Mouse (Mus musculus) lung, embryonic 14.5 days (tissue): ENCODE data around the gene Polr3f. TPM values are rescaled to one million over a fixed set of nuclear protein-coding genes. Genes with fewer than 3 reads are reported as not detected.
A peak's percentile ranks its signal among the peaks of the same experiment; 100 is the strongest.

ENCODE experiments used
- ATAC-seq: fragments of 200-750 bp; cut with Nextera tagmentation; 2 replicates; pipeline ENCODE4 v1.8.0; 2017; ENCODE audit warnings: mild to moderate bottlenecking, moderate TSS enrichment, moderate library complexity; ENCODE audit not compliant: insufficient read depth
- DNase-seq: peaks from one replicate; pipeline ENCODE4 v3.0.0-alpha.2; 2015
- H3K27ac ChIP-seq: fragments of 300-500 bp; sonication (generic); 2 replicates; pipeline ENCODE4 v1.5.1; 2014; ENCODE audit warnings: low read depth, mild to moderate bottlenecking, moderate library complexity
- H3K27me3 ChIP-seq: fragments of 300-500 bp; sonication (generic); 2 replicates; pipeline ENCODE4 v1.6.1; 2014; ENCODE audit warnings: low read length, control low read depth; ENCODE audit not compliant: insufficient read depth
- H3K36me3 ChIP-seq: fragments of 300-500 bp; sonication (generic); 2 replicates; pipeline ENCODE4 v1.6.1; 2014; ENCODE audit warnings: control low read depth; ENCODE audit not compliant: insufficient read depth
- H3K4me1 ChIP-seq: fragments of 300-500 bp; sonication (generic); 2 replicates; pipeline ENCODE4 v1.6.1; 2014; ENCODE audit warnings: antibody characterized with exemption, control low read depth; ENCODE audit not compliant: insufficient read depth
- H3K4me2 ChIP-seq: fragments of 300-500 bp; sonication (generic); 2 replicates; pipeline ENCODE4 v1.6.1; 2014; ENCODE audit warnings: mild to moderate bottlenecking
- H3K4me3 ChIP-seq: fragments of 300-500 bp; sonication (generic); 2 replicates; pipeline ENCODE4 v1.5.1; 2014; ENCODE audit warnings: low read depth, low read length
- H3K9ac ChIP-seq: fragments of 300-500 bp; sonication (generic); 2 replicates; pipeline ENCODE4 v1.6.1; 2014
- H3K9me3 ChIP-seq: fragments of 300-500 bp; sonication (generic); 2 replicates; pipeline ENCODE4 v1.6.1; 2016; ENCODE audit warnings: low read depth, low read length, control low read depth
- CTCF ChIP-seq: IDR thresholded peaks from 2 replicates; pipeline ENCODE4 v1.5.1; 2016; ENCODE audit warnings: antibody characterized with exemption, low read depth
- WGBS: fragments of 180-500 bp; shearing (Covaris S2); extraction: QIAGEN DNeasy Blood & Tissue Kit; methylation state at CpG from one replicate; pipeline ENCODE4 v1.1.7; 2014; 5-methylcytosine and 5-hydroxymethylcytosine counted together
- polyA plus RNA-seq: library from polyadenylated mRNA; unstranded; fragments of >200 nt; fragmentation: Nextera tagmentation; extraction: Ambion mirVana; gene quantifications from 2 replicates; pipeline ENCODE4 v1.2.1, GENCODE M21; 2014

Gene Polr3f
- polyA plus RNA-seq, result 28.1 and 29.7 TPM in 2 replicates

DNA sequence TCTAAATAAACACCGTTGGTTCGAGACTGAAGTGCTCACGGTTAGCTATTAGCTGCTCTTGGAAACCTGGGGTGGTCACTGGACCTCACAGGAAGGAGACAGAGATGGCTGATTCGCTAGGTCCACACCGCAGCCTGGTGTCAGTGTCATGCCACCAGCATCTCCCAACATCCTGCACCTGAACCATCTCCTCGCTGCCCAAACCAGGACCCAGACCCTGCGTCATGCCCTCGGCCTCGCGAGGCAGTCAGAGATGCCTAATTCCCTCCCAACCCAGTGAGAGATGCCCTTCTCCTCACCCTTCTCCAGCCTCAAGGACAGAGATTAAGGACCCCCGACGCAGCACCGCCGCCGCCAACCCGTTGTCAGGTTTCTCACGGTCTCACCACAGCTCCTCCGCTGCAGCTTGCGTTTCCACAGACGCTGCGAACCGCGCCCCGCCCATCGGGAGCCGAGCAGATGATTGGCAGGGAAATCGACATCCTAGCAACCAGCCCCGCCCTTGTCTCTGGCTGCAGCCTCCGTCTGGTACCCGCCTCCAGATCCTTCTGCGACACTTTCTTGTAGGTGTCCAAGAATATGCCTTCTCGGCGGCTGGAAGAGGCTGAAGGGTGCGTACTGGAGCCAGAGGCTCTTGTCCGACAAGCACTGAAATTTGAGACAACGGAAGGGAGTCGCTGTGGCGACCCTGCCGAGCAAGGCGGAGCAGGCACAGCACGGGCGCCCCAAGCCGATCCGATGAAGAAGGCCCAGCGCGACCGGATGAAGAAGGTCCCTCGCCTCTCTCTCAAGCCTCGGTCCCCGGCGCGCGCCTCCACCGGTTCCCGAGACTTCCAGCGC is at the start of gene Polr3f, which contains the start of gene Dzank1:
Gene Polr3f, plus strand, starts transcription at position 738 of the 840 bp plus-strand sequence.
Gene Dzank1, minus strand, starts transcription at position 434 of the 840 bp plus-strand sequence.
- Histone ChIP-seq H3K27ac (peak within 1 kb of the TSS; percentile 89), H3K4me3 (peak within 1 kb of the TSS; percentile 99), H3K36me3 (peaks cover 13% of the 10 kb centered on the region; the same call in 1 of the 2 replicates), H3K9ac (peak within 1 kb of the TSS; percentile 94), H3K27me3 (peaks cover 2% of the 10 kb centered on the region; the same call in 1 of the 2 replicates), H3K4me1 (no peaks in the 10 kb centered on the region), H3K9me3 (no peaks in the 10 kb centered on the region), H3K4me2 (peak within 1 kb of the TSS; percentile 87)
- ATAC-seq (peak; percentile 99), DNase-seq (peak; percentile 98)
- under 1% methylated on average over 56 of the region's 56 CpGs for WGBS
- no peak for TF ChIP-seq CTCF

DNA sequence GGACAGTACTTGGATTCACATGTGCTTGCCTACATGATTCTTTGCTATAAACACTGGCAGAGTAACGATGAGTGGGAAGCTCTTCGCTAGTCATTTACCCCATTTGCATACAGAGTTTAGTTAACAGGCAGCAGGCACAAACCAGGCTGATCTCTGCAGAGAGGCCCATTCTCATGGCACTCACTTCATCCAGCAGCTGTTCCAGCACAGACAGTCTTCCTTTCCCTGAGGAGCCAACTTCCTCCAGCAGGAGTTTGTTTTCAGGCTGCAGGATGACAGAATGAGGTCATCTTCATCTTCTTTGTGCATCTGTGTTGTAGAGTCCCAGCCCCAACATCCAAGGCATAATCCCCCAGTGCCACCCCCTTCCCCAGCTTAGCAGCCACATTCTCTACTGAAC is 48.1 kb upstream of the Polr3f start:
- no peaks in the 10 kb centered on the region for H3K9me3 ChIP-seq
- H3K27ac ChIP-seq, result no peak overlapping the region
- H3K4me2 ChIP-seq, result no peak overlapping the region
- no peak for TF ChIP-seq CTCF
- no peak overlapping the region for H3K9ac ChIP-seq
- no peaks in the 10 kb centered on the region for H3K36me3 ChIP-seq
- no peak for DNase-seq
- H3K4me3 ChIP-seq, result no peak overlapping the region
- H3K4me1 ChIP-seq, result no peaks in the 10 kb centered on the region
- H3K27me3 ChIP-seq, result no peaks in the 10 kb centered on the region
- no peak for ATAC-seq
- WGBS, result 73% methylated on average over 2 of the region's 2 CpGs

DNA sequence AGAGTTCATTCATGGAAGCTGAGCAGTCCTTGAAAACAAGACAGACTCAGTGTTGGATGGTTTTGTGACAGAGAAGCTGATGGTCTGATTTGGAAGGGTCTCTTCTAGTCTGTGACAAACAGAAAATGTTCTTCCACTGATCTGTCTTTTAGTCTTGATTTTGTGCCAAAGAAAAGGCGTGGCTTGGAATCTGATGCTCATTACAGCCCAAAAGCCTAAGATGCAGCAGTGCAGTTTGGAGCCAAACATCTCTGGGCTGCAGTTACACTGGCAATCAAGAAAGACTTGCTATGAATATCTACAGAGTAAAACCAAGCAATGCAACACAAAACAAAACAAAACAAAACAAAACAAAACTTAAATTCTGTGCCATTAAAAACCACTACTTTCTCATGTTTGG is 43.4 kb upstream of the Polr3f start:
- no peaks in the 10 kb centered on the region for H3K27me3 ChIP-seq
- H3K4me1 ChIP-seq, result no peaks in the 10 kb centered on the region
- no peak overlapping the region for H3K4me3 ChIP-seq
- ATAC-seq (no peak; the same call in 1 of the 2 replicates), DNase-seq (peak; percentile 82)
- H3K36me3 ChIP-seq, result no peaks in the 10 kb centered on the region
- TF ChIP-seq CTCF, result no peak
- no peak overlapping the region for H3K27ac ChIP-seq
- no peaks in the 10 kb centered on the region for H3K9me3 ChIP-seq
- H3K4me2 ChIP-seq, result no peak overlapping the region
- H3K9ac ChIP-seq, result no peak overlapping the region
- 48% methylated on average over 1 of the region's 1 CpGs for WGBS

- Histone ChIP-seq H3K4me2 (no peak overlapping the region), H3K9me3 (no peaks in the 10 kb centered on the region), H3K9ac (no peak overlapping the region), H3K27me3 (no peaks in the 10 kb centered on the region), H3K36me3 (no peaks in the 10 kb centered on the region), H3K4me3 (no peak overlapping the region), H3K4me1 (no peaks in the 10 kb centered on the region), H3K27ac (no peak overlapping the region)
- no peak for ATAC-seq
- TF ChIP-seq CTCF, result no peak
- 78% methylated on average over 7 of the region's 7 CpGs for WGBS
- no peak for DNase-seq
These were observed 42.1 kb upstream of the Polr3f start for GRCm38 (mm10) chr2:144485439-144485838.

DNA sequence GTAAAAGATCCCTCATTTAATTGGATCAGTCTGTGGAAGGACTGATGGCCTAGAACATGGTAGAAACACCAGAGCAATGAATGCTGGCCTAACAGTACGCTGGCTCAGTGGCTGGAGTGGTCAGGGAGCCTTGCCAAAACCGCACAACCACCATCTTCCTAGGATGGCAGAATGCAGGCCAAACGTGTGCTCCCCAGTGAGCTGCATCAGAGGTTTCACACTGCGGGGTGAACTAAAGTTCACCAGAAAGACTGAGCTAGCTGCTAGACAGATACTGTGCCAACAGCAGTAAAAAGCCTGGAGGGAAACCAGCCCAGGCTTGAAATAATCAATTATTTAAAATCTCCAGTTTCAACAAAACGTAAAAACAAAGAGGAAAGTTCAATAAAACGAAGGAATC is 40.0 kb upstream of the Polr3f start:
- 48% methylated on average over 6 of the region's 6 CpGs for WGBS
- no peak for TF ChIP-seq CTCF
- Histone ChIP-seq H3K4me2 (no peak overlapping the region), H3K4me3 (no peak overlapping the region), H3K27me3 (no peaks in the 10 kb centered on the region), H3K9ac (no peak overlapping the region), H3K4me1 (no peaks in the 10 kb centered on the region), H3K36me3 (no peaks in the 10 kb centered on the region), H3K9me3 (no peaks in the 10 kb centered on the region), H3K27ac (no peak overlapping the region)
- peak; percentile 68 for ATAC-seq
- peak; percentile 15 for DNase-seq

- H3K9ac ChIP-seq, result no peak overlapping the region
- WGBS, result 84% methylated on average over 5 of the region's 5 CpGs
- no peak for TF ChIP-seq CTCF
- no peak overlapping the region for H3K27ac ChIP-seq
- no peaks in the 10 kb centered on the region for H3K36me3 ChIP-seq
- H3K4me3 ChIP-seq, result no peak overlapping the region
- no peak overlapping the region for H3K4me2 ChIP-seq
- no peaks in the 10 kb centered on the region for H3K4me1 ChIP-seq
- no peaks in the 10 kb centered on the region for H3K27me3 ChIP-seq
- H3K9me3 ChIP-seq, result no peaks in the 10 kb centered on the region
- DNase-seq (no peak), ATAC-seq (no peak)
These were observed 38.2 kb upstream of the Polr3f start for GRCm38 (mm10) chr2:144489342-144489741.

DNA sequence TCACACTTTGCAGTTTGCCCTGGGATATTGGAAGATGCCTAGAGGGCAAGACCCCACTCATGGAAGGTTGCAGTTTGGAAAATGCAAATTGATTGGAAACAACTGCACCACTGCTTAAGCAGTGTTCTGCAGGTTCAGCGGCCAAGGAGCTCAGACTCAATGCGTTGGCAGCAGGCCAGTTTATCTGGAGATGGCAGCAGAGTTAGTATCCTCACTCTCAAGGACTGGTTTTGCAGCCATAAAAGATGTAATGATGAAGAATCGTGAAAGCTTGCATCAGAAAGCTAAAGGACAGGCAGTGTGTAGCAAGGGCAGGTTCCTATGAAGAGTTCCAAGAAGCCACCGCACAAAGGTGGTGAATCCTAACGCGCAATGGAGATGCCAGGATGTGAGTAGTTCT is 25.4 kb upstream of the Polr3f start:
- 79% methylated on average over 6 of the region's 6 CpGs for WGBS
- Histone ChIP-seq H3K9ac (no peak overlapping the region), H3K27me3 (no peaks in the 10 kb centered on the region), H3K9me3 (no peaks in the 10 kb centered on the region), H3K4me1 (no peaks in the 10 kb centered on the region), H3K4me2 (no peak overlapping the region), H3K36me3 (no peaks in the 10 kb centered on the region), H3K4me3 (no peak overlapping the region), H3K27ac (no peak overlapping the region)
- DNase-seq (peak; percentile 63), ATAC-seq (no peak)
- no peak for TF ChIP-seq CTCF
